Mouse (Mus musculus): ENCODE measurements at regions not wholly inside any gene's neighbourhood (a gene's known extent, or its start where the extent isn't known, plus 50 kb on each side); places are given as distances from the start of the nearest gene placed in this dataset.
"Not testable (repeated sequence)": the region's sequence is repeated elsewhere in the genome, so short reads cannot be mapped to it uniquely, and the experiment has no call there.

- DNase-seq (ENCODE audit: low spot score) = no peak
Measured at GRCm38 (mm10) chr5:97831421-97831820, 199.4 kb downstream of the Antxr2 start.

GRCm38 (mm10) chr5:97817485-97817884 lies 213.4 kb downstream of the Antxr2 start:
- no peak for DNase-seq (ENCODE audit: low spot score)

- no peak for DNase-seq (ENCODE audit: low spot score)
Measured at GRCm38 (mm10) chr5:97815357-97815756, 215.5 kb downstream of the Antxr2 start.

- no peak for DNase-seq (ENCODE audit: low spot score)
Measured at GRCm38 (mm10) chr5:97814700-97815099, 216.1 kb downstream of the Antxr2 start.

- DNase-seq (ENCODE audit: low spot score) = no peak
Measured at GRCm38 (mm10) chr5:97812611-97813350, 218.1 kb downstream of the Antxr2 start.

- no peak for DNase-seq (ENCODE audit: low spot score)
Measured at GRCm38 (mm10) chr5:97809007-97809406, 221.8 kb downstream of the Antxr2 start.

- DNase-seq (ENCODE audit: low spot score) = no peak
Measured at GRCm38 (mm10) chr5:97807171-97807570, 223.7 kb downstream of the Antxr2 start.

- no peak for DNase-seq (ENCODE audit: low spot score)
Measured at GRCm38 (mm10) chr5:97806754-97807153, 224.1 kb downstream of the Antxr2 start.

- DNase-seq (ENCODE audit: low spot score) = no peak
Measured at GRCm38 (mm10) chr5:97800017-97800416, 230.8 kb downstream of the Antxr2 start.

GRCm38 (mm10) chr5:97788175-97788574 lies 242.7 kb downstream of the Antxr2 start:
- DNase-seq (ENCODE audit: low spot score) = no peak

- no peak for DNase-seq (ENCODE audit: low spot score)
Measured at GRCm38 (mm10) chr5:97787001-97787400, 243.8 kb downstream of the Antxr2 start.

- DNase-seq (ENCODE audit: low spot score) = not testable (repeated sequence)
Measured at GRCm38 (mm10) chr5:97775100-97775499, 255.7 kb downstream of the Antxr2 start.

- not testable (repeated sequence) for DNase-seq (ENCODE audit: low spot score)
Measured at GRCm38 (mm10) chr5:97773451-97773850, 257.4 kb downstream of the Antxr2 start.

GRCm38 (mm10) chr5:97737339-97737738 lies 280.5 kb upstream of the Gk2 start:
- DNase-seq (ENCODE audit: low spot score) = no peak

GRCm38 (mm10) chr5:97730920-97731319 lies 274.1 kb upstream of the Gk2 start:
- DNase-seq (ENCODE audit: low spot score) = no peak

GRCm38 (mm10) chr5:97719364-97719763 lies 262.5 kb upstream of the Gk2 start:
- not testable (repeated sequence) for DNase-seq (ENCODE audit: low spot score)

- DNase-seq (ENCODE audit: low spot score) = no peak
Measured at GRCm38 (mm10) chr5:97705270-97705669, 248.4 kb upstream of the Gk2 start.

GRCm38 (mm10) chr5:97700507-97700906 lies 243.7 kb upstream of the Gk2 start:
- no peak for DNase-seq (ENCODE audit: low spot score)

- DNase-seq (ENCODE audit: low spot score) = no peak
Measured at GRCm38 (mm10) chr5:97697581-97698134, 240.8 kb upstream of the Gk2 start.

GRCm38 (mm10) chr5:97693333-97693940 lies 236.6 kb upstream of the Gk2 start:
- no peak for DNase-seq (ENCODE audit: low spot score)

- DNase-seq (ENCODE audit: low spot score) = no peak
Measured at GRCm38 (mm10) chr5:97685443-97685842, 228.6 kb upstream of the Gk2 start.

- no peak for DNase-seq (ENCODE audit: low spot score)
Measured at GRCm38 (mm10) chr5:97684592-97685258, 227.9 kb upstream of the Gk2 start.

GRCm38 (mm10) chr5:97669726-97670125 lies 212.9 kb upstream of the Gk2 start:
- DNase-seq (ENCODE audit: low spot score) = no peak
